Mouse (Mus musculus): ENCODE data around the gene Foxo1. TPM values are rescaled to one million over a fixed set of nuclear protein-coding genes. Genes with fewer than 3 reads are reported as not detected.

Gene Foxo1
- total and polyA plus RNA-seq, 3 experiments = 0.31 to 2.5 TPM; not detected in 1

DNA sequence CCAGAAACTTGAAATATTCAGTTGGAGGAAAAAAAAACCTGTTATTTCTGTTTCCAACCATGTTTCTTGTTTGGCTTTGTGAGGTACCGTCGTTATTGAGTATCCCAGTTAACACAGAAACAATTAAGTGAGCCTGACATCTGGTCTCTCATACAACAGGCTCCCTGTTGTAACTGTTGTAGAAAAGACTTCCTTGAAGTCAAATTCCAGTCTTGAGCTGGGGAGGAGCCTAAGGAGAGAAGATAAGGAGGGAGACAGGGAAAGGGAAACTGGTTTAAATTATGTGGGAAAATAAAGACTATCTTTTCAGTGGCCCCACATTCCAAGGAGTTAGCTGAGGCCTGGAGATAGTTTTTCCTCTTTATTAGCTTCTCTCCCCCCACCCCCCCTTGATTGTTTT lies 14.2 kb downstream of the Foxo1 start:
- H3K79me2 ChIP-seq (ENCODE audit: control insufficient read depth, insufficient read depth, low read length, poor library complexity) = no peaks in the 10 kb centered on the region; the same call in 1 of the 2 replicates
- DNase-seq (ENCODE audit: low read depth, low spot score) = no peak
- TF ChIP-seq MYB (IDR thresholded peaks at IDR 0.05; ENCODE audit: low read depth, low read length) (no peak), USF2 (IDR thresholded peaks at IDR 0.05; ENCODE audit: borderline replicate concordance in 1 of 2, insufficient read depth in 1 of 2, low read depth in 1 of 2, low read length in 2 of 2) (no peak), GATA1 (IDR thresholded peaks at IDR 0.05; ENCODE audit: low read depth, low read length) (no peak), SMC3 (IDR thresholded peaks at IDR 0.05; ENCODE audit: low read depth, low read length) (no peak), JUND (IDR thresholded peaks at IDR 0.05; ENCODE audit: low read depth, low read length) (no peak), MAZ (IDR thresholded peaks at IDR 0.05; ENCODE audit: low read depth, low read length) (no peak), UBTF (IDR thresholded peaks at IDR 0.05; ENCODE audit: borderline replicate concordance, insufficient read depth, low read depth, low read length) (no peak), ETS1 (IDR thresholded peaks at IDR 0.05; ENCODE audit: low read depth, low read length) (no peak), TBP (IDR thresholded peaks at IDR 0.05; ENCODE audit: low read depth, low read length) (no peak), MYC (IDR thresholded peaks at IDR 0.05; ENCODE audit: low read depth, low read length) (no peak), MAX (IDR thresholded peaks at IDR 0.05; ENCODE audit: low read length) (no peak), USF1 (IDR thresholded peaks at IDR 0.05; ENCODE audit: low read depth, low read length) (no peak), MXI1 (IDR thresholded peaks at IDR 0.05; ENCODE audit: low read depth, low read length) (no peak), ZKSCAN1 (IDR thresholded peaks at IDR 0.05; ENCODE audit: low read depth, low read length) (no peak), CTCF (IDR thresholded peaks at IDR 0.05 in 2 of 3, conservative IDR thresholded peaks at IDR 0.05 in 1 of 3; ENCODE audit: control insufficient read depth in 1 of 3, insufficient read depth in 1 of 3, low read depth in 2 of 3, low read length in 3 of 3, poor library complexity in 1 of 3, severe bottlenecking in 1 of 3) (no peak), CHD1 (IDR thresholded peaks at IDR 0.05; ENCODE audit: low read depth, low read length) (no peak), ZNF384 (IDR thresholded peaks at IDR 0.05; ENCODE audit: low read depth, low read length) (no peak), NRF1 (IDR thresholded peaks at IDR 0.05; ENCODE audit: insufficient read depth, low read depth, low read length, poor library complexity, severe bottlenecking) (no peak), SIN3A (IDR thresholded peaks at IDR 0.05; ENCODE audit: low read length) (no peak)
- H3K4me1 ChIP-seq (ENCODE audit: control insufficient read depth in 1 of 2, insufficient read depth in 2 of 2, low read length in 2 of 2) = no peaks in the 10 kb centered on the region
- no peak overlapping the region for H3K4me3 ChIP-seq (ENCODE audit: control insufficient read depth in 1 of 2, insufficient read depth in 1 of 2, low read depth in 2 of 2, low read length in 2 of 2)
- no peaks in the 10 kb centered on the region for H3K36me3 ChIP-seq (ENCODE audit: control insufficient read depth in 1 of 2, insufficient read depth in 2 of 2, low read length in 2 of 2)
- H3K9me3 ChIP-seq (replicated peaks; ENCODE audit: insufficient read depth, low read length) = no peaks in the 10 kb centered on the region
- no peak overlapping the region for H3K27ac ChIP-seq (ENCODE audit: control insufficient read depth, low read depth, low read length)
- no peaks in the 10 kb centered on the region for H3K27me3 ChIP-seq (ENCODE audit: control insufficient read depth in 1 of 2, insufficient read depth in 2 of 2, low read length in 2 of 2)
- no peak overlapping the region for H3K9ac ChIP-seq (ENCODE audit: control insufficient read depth, low read depth, low read length, poor library complexity, severe bottlenecking)

GRCm38 (mm10) chr3:52283521-52283920 lies 15.4 kb downstream of the Foxo1 start:
- H3K27me3 ChIP-seq (ENCODE audit: control insufficient read depth in 1 of 2, insufficient read depth in 2 of 2, low read length in 2 of 2) = no peaks in the 10 kb centered on the region
- no peaks in the 10 kb centered on the region for H3K36me3 ChIP-seq (ENCODE audit: control insufficient read depth in 1 of 2, insufficient read depth in 2 of 2, low read length in 2 of 2)
- TF ChIP-seq JUND (IDR thresholded peaks at IDR 0.05; ENCODE audit: low read depth, low read length) (no peak), POLR2AphosphoS5 (IDR thresholded peaks at IDR 0.05; ENCODE audit: borderline replicate concordance, low read depth, low read length) (no peak), MAFK (IDR thresholded peaks at IDR 0.05; ENCODE audit: borderline replicate concordance, low read depth, low read length) (no peak), CHD2 (IDR thresholded peaks at IDR 0.05; ENCODE audit: low read length) (no peak), TCF12 (IDR thresholded peaks at IDR 0.05; ENCODE audit: low read depth, low read length) (no peak), KAT2A (conservative IDR thresholded peaks at IDR 0.05; ENCODE audit: low read depth, low read length) (no peak), CTCF (IDR thresholded peaks at IDR 0.05 in 2 of 3, conservative IDR thresholded peaks at IDR 0.05 in 1 of 3; ENCODE audit: control insufficient read depth in 1 of 3, insufficient read depth in 1 of 3, low read depth in 2 of 3, low read length in 3 of 3, poor library complexity in 1 of 3, severe bottlenecking in 1 of 3) (no peak), GATA1 (IDR thresholded peaks at IDR 0.05; ENCODE audit: low read depth, low read length) (no peak), ELF1 (IDR thresholded peaks at IDR 0.05; ENCODE audit: low read depth, low read length) (no peak)
- DNase-seq (ENCODE audit: low read depth, low spot score) = no peak
- no peaks in the 10 kb centered on the region; the same call in 1 of the 2 replicates for H3K79me2 ChIP-seq (ENCODE audit: control insufficient read depth, insufficient read depth, low read length, poor library complexity)
- H3K9me3 ChIP-seq (replicated peaks; ENCODE audit: insufficient read depth, low read length) = no peaks in the 10 kb centered on the region
- no peak overlapping the region for H3K9ac ChIP-seq (ENCODE audit: control insufficient read depth, low read depth, low read length, poor library complexity, severe bottlenecking)
- no peak overlapping the region for H3K27ac ChIP-seq (ENCODE audit: control insufficient read depth, low read depth, low read length)
- no peaks in the 10 kb centered on the region for H3K4me1 ChIP-seq (ENCODE audit: control insufficient read depth in 1 of 2, insufficient read depth in 2 of 2, low read length in 2 of 2)
- H3K4me3 ChIP-seq (ENCODE audit: control insufficient read depth in 1 of 2, insufficient read depth in 1 of 2, low read depth in 2 of 2, low read length in 2 of 2) = no peak overlapping the region
